In genomic region chr7:92698770-92699169, GRCm38 (mm10) we compare ENCODE assay signal across 24 mouse cellular contexts. TPM values are rescaled to one million over a fixed set of nuclear protein-coding genes. Genes with fewer than 3 reads are reported as not detected.
A peak's percentile ranks its signal among the peaks of the same experiment; 100 is the strongest.
DNase-seq lines count a peak whose midpoint lies in the region; ATAC-seq and TF ChIP-seq lines count a peak whose summit lies in the region.
"Had no signal": no experiment of that assay in that cellular context is flagged by ENCODE, and none has a peak within 500 bp of the region (broad histone marks: within the 10 kb centered on the region; RNA-seq: fewer than 3 reads in every experiment).

No protein-coding gene starts in this region.

- no peak overlapping the region for H3K9ac ChIP-seq in kidney, postnatal 0 days (ENCODE audit: low read depth, low read length)
- H3K9ac ChIP-seq in intestine, embryonic 14.5 days (ENCODE audit: low read length): no peak overlapping the region
- H3K9ac ChIP-seq: embryonic facial prominence, embryonic 12.5 days; heart, embryonic 15.5 days; hindbrain, embryonic 12.5 days; neural tube, embryonic 13.5 days had no signal

- H3K4me2 ChIP-seq in kidney, postnatal 0 days (ENCODE audit: low read length): no peak overlapping the region
- no peak overlapping the region for H3K4me2 ChIP-seq in intestine, embryonic 14.5 days (ENCODE audit: low read length)
- H3K4me2 ChIP-seq: embryonic facial prominence, embryonic 12.5 days; heart, embryonic 15.5 days; hindbrain, embryonic 12.5 days; liver, embryonic 11.5 days; midbrain, embryonic 11.5 days; neural tube, embryonic 13.5 days had no signal

- H3K9me3 ChIP-seq in kidney, postnatal 0 days (replicated peaks; ENCODE audit: low read length): no peaks in the 10 kb centered on the region
- H3K9me3 ChIP-seq in intestine, embryonic 14.5 days (ENCODE audit: control insufficient read depth, low read length): no peaks in the 10 kb centered on the region
- H3K9me3 ChIP-seq: embryonic facial prominence, embryonic 12.5 days; heart, embryonic 15.5 days; hindbrain, embryonic 12.5 days; limb, embryonic 10.5 days; neural tube, embryonic 13.5 days had no signal

- no peak overlapping the region for H3K27ac ChIP-seq in kidney, postnatal 0 days
- no peak overlapping the region for H3K27ac ChIP-seq in intestine, embryonic 14.5 days (ENCODE audit: low read depth)
- H3K27ac ChIP-seq: embryonic facial prominence, embryonic 12.5 days; heart, adult 2 months; heart, embryonic 15.5 days; hindbrain, embryonic 12.5 days; limb, embryonic 10.5 days; macrophage; neural tube, embryonic 13.5 days had no signal

- 55% methylated on average over 5 of the region's 5 CpGs for WGBS in kidney, postnatal 0 days
- WGBS in intestine, embryonic 14.5 days: 79% methylated on average over 5 of the region's 5 CpGs

- no peaks in the 10 kb centered on the region for H3K36me3 ChIP-seq in kidney, postnatal 0 days (ENCODE audit: insufficient read depth, low read length)
- H3K36me3 ChIP-seq in intestine, embryonic 14.5 days (ENCODE audit: control insufficient read depth, insufficient read depth, low read length): no peaks in the 10 kb centered on the region
- H3K36me3 ChIP-seq: embryonic facial prominence, embryonic 12.5 days; heart, embryonic 15.5 days; hindbrain, embryonic 12.5 days; limb, embryonic 10.5 days; neural tube, embryonic 13.5 days had no signal

- ATAC-seq in kidney, postnatal 0 days (replicated peaks; ENCODE audit: low FRiP score, low read depth): peak; percentile 54
- 0 out of 2 replicates have a peak, but pooled peaks have one; percentile 19 for ATAC-seq in intestine, embryonic 14.5 days (replicated peaks; ENCODE audit: low FRiP score, low TSS enrichment, low read depth)
- ATAC-seq: activated CD4-positive, CD25-positive, alpha-beta regulatory T cell, adult 4 months; inflammation-experienced regulatory T-cells, adult 6 months had no signal

- no peak for DNase-seq in kidney, postnatal 0 days (ENCODE audit: low spot score)
- no peak for DNase-seq in kidney, adult 11 months
- DNase-seq in Muller cell, postnatal 12 days (ENCODE audit: inconsistent ontology term): peak; percentile 47
- no peak for DNase-seq in intestine, embryonic 14.5 days (ENCODE audit: low spot score)
- no peak for DNase-seq in spleen, postnatal 10 days (ENCODE audit: low spot score in 2 of 2)
- DNase-seq in right cerebral cortex, postnatal 4 days: no peak
- DNase-seq in frontal cortex, adult 2 months (ENCODE audit: extremely low spot score in 1 of 2, low spot score in 1 of 2): no peak
- DNase-seq: cerebellum, adult 18-20 months; gastrocnemius, postnatal 10 days; heart, adult 2 months; kidney, postnatal 36 days; lung, adult 2 months; thymus, adult 18-20 months had no signal

- no peak for TF ChIP-seq CTCF in kidney, postnatal 0 days (IDR thresholded peaks at IDR 0.05; ENCODE audit: low read depth)

- no peak overlapping the region for H3K4me3 ChIP-seq in kidney, postnatal 0 days (replicated peaks; ENCODE audit: low read depth, low read length)
- H3K4me3 ChIP-seq in intestine, embryonic 14.5 days (ENCODE audit: low read depth, low read length): no peak overlapping the region
- H3K4me3 ChIP-seq: embryonic facial prominence, embryonic 12.5 days; heart, adult 2 months; heart, embryonic 15.5 days; hindbrain, embryonic 12.5 days; limb, embryonic 10.5 days; neural tube, embryonic 13.5 days had no signal

- no peaks in the 10 kb centered on the region for H3K27me3 ChIP-seq in kidney, postnatal 0 days (ENCODE audit: insufficient read depth, low read length)
- no peaks in the 10 kb centered on the region for H3K27me3 ChIP-seq in intestine, embryonic 14.5 days (replicated peaks; ENCODE audit: control insufficient read depth, insufficient read depth, low read length)
- H3K27me3 ChIP-seq: CH12.LX; embryonic facial prominence, embryonic 12.5 days; heart, embryonic 15.5 days; hindbrain, embryonic 12.5 days; neural tube, embryonic 13.5 days had no signal

- no peaks in the 10 kb centered on the region for H3K4me1 ChIP-seq in kidney, postnatal 0 days (replicated peaks; ENCODE audit: insufficient read depth, low read length)
- H3K4me1 ChIP-seq in intestine, embryonic 14.5 days (replicated peaks; ENCODE audit: control insufficient read depth, insufficient read depth, low read length): no peaks in the 10 kb centered on the region
- H3K4me1 ChIP-seq: embryonic facial prominence, embryonic 12.5 days; heart, embryonic 15.5 days; hindbrain, embryonic 12.5 days; limb, embryonic 10.5 days had no signal

RNA-seq across cellular contexts. Expression of gene Pcf11, which starts 29.0 kb away (rescaled TPM):
- 17.8 and 20.9 TPM in 2 replicates for polyA plus RNA-seq in kidney, postnatal 0 days (2015; fragmentation: Nextera tagmentation; extraction: Ambion mirVana)
- 20.6 and 21.1 TPM in 2 replicates for polyA plus RNA-seq in intestine, embryonic 14.5 days (2014; fragmentation: Nextera tagmentation; extraction: Ambion mirVana)
- polyA plus RNA-seq in frontal cortex, adult 2 months (2012; rRNA removed): 31.5 and 38.1 TPM in 2 replicates

RNA-seq across cellular contexts. Expression of gene Rab30, which starts 42.6 kb away (rescaled TPM):
- 5.6 and 6.0 TPM in 2 replicates for polyA plus RNA-seq in kidney, postnatal 0 days (2015; fragmentation: Nextera tagmentation; extraction: Ambion mirVana)
- 19.1 and 23.4 TPM in 2 replicates for polyA plus RNA-seq in intestine, embryonic 14.5 days (2014; fragmentation: Nextera tagmentation; extraction: Ambion mirVana)
- polyA plus RNA-seq in frontal cortex, adult 2 months (2012; rRNA removed): 15.0 and 15.4 TPM in 2 replicates
